Mouse (Mus musculus) small intestine, adult 2 months (tissue): Measurements from ENCODE around the gene 5730409E04Rik. TPM values are rescaled to one million over a fixed set of nuclear protein-coding genes. Genes with fewer than 3 reads are reported as not detected.

Experiments
- H3K27ac ChIP-seq: fragments of 200-500 bp; 2 replicates; pipeline ENCODE4 v1.5.1; 2012; ENCODE audit warnings: low read depth, low read length, control low read depth, inconsistent platforms; ENCODE audit not compliant: insufficient read depth
- H3K27me3 ChIP-seq: fragments of 200-500 bp; 2 replicates; pipeline ENCODE4 v1.6.1; 2012; ENCODE audit warnings: mild to moderate bottlenecking, moderate library complexity, low read length, inconsistent platforms; ENCODE audit not compliant: control insufficient read depth, insufficient read depth
- H3K36me3 ChIP-seq: fragments of 200-500 bp; 2 replicates; pipeline ENCODE4 v1.6.1; 2012; ENCODE audit warnings: mild to moderate bottlenecking, low read length, control low read depth, inconsistent platforms; ENCODE audit not compliant: control insufficient read depth, insufficient read depth
- H3K4me1 ChIP-seq: fragments of 200-500 bp; 2 replicates; pipeline ENCODE4 v1.6.1; 2012; ENCODE audit warnings: low read length, inconsistent platforms, mixed read lengths; ENCODE audit not compliant: control insufficient read depth, insufficient read depth, insufficient read length
- H3K4me3 ChIP-seq: fragments of 200-500 bp; 2 replicates; pipeline ENCODE4 v1.5.1; 2012; ENCODE audit warnings: low read depth, mild to moderate bottlenecking, control low read depth, inconsistent platforms, low read length, moderate library complexity
- CTCF ChIP-seq: fragments of 200-500 bp; IDR thresholded peaks from 2 replicates; pipeline ENCODE4 v1.5.1; 2012; ENCODE audit warnings: low read depth, mild to moderate bottlenecking, control low read depth, inconsistent platforms, low read length, moderate library complexity, mixed read lengths; ENCODE audit not compliant: insufficient replicate concordance, insufficient read length; ENCODE audit errors: extremely low read depth
- POLR2A ChIP-seq: fragments of 200-500 bp; IDR thresholded peaks from 2 replicates; pipeline ENCODE4 v1.6.1; 2012; ENCODE audit warnings: low read depth, mild to moderate bottlenecking, control low read depth, inconsistent platforms, low read length, moderate library complexity
- WGBS: fragments of 180-500 bp; shearing (Covaris S2); methylation state at CpG from one replicate; pipeline ENCODE4 v1.1.7; 2018; 5-methylcytosine and 5-hydroxymethylcytosine counted together
- polyA plus RNA-seq: library from polyadenylated mRNA; depleted of rRNA; stranded (reverse); fragments of >200 nt; gene quantifications from 2 replicates; pipeline ENCODE4 v1.2.3, GENCODE M21; 2012; rRNA removed

5730409E04Rik gene
- 3.2 and 4.3 TPM in 2 replicates for polyA plus RNA-seq

GRCm38 (mm10) chr4:126609606-126610181, at the start of gene 5730409E04Rik:
Gene 5730409E04Rik (plus strand): TSS chr4:126609818.
- H3K4me3 ChIP-seq: peak within 1 kb of the TSS; percentile 97
- no peak within 1 kb of the TSS for H3K27ac ChIP-seq
- H3K36me3 ChIP-seq: no peaks in the 10 kb centered on the region
- H3K4me1 ChIP-seq: peaks cover 17% of the 10 kb centered on the region
- H3K27me3 ChIP-seq: 0 out of 2 replicates have a peak, but pooled peaks cover 2% of the 10 kb centered on the region
- TF ChIP-seq CTCF: no peak
- peak; percentile 48; the same call in 1 of the 2 replicates for TF ChIP-seq POLR2A
- WGBS: 4% methylated on average over 48 of the region's 48 CpGs

DNA sequence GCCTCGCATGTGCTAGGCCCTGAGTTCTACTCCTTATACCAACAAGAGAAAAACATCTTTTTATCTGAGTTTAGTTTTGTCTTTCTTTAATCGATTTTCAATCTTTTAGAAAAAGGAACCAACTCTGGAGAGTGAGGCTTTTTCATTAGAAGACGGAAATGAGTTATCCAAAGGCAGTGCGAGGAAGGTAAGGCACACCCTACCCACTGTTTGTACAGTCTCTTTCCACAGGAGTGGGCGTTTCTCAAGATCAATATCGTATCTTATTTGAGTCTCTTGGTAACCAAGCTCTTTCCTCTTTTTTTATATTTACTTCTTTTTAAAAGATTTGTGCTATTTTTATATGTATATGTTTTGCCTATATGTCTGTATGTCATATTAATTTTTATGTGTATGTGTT, 45.8 kb upstream of the 5730409E04Rik start:
- no peak for TF ChIP-seq POLR2A
- TF ChIP-seq CTCF: no peak
- H3K4me1 ChIP-seq: no peaks in the 10 kb centered on the region
- H3K36me3 ChIP-seq: peaks cover 1% of the 10 kb centered on the region
- 78% methylated on average over 6 of the region's 6 CpGs for WGBS
- no peak overlapping the region for H3K27ac ChIP-seq
- no peak overlapping the region for H3K4me3 ChIP-seq
- no peaks in the 10 kb centered on the region for H3K27me3 ChIP-seq

- no peak for TF ChIP-seq CTCF
- TF ChIP-seq POLR2A: no peak
- H3K4me1 ChIP-seq: no peaks in the 10 kb centered on the region
- H3K4me3 ChIP-seq: no peak overlapping the region
- 94% methylated on average over 4 of the region's 4 CpGs for WGBS
- no peaks in the 10 kb centered on the region; the same call in 1 of the 2 replicates for H3K36me3 ChIP-seq
- no peak overlapping the region for H3K27ac ChIP-seq
- no peaks in the 10 kb centered on the region for H3K27me3 ChIP-seq
These were observed 42.4 kb upstream of the 5730409E04Rik start for GRCm38 (mm10) chr4:126567243-126567642.

DNA sequence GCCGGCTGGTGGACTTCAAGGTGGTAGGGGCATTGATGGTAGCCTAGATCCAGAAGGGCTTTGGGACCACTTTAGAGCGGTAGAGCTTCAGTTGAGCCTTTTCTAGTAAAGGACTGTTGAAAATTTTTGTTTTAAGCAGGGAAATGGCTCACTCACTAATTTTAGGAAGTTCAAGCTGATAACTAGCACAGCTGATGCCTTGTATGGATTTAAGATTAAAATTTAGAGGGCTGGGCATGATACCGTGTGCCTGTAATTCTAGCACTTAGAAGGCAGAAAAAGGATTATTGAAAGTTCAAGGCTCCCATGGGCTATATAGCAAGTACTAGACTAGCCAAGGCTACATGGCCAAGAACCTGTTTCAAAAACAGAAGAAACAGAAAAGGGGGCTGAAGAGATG, 39.8 kb upstream of the 5730409E04Rik start:
- Histone ChIP-seq H3K27me3 (no peaks in the 10 kb centered on the region), H3K4me1 (no peaks in the 10 kb centered on the region), H3K27ac (no peak overlapping the region), H3K4me3 (no peak overlapping the region), H3K36me3 (peaks cover 4% of the 10 kb centered on the region; the same call in 1 of the 2 replicates)
- WGBS: 89% methylated on average over 3 of the region's 3 CpGs
- TF ChIP-seq POLR2A: no peak
- TF ChIP-seq CTCF: no peak

DNA sequence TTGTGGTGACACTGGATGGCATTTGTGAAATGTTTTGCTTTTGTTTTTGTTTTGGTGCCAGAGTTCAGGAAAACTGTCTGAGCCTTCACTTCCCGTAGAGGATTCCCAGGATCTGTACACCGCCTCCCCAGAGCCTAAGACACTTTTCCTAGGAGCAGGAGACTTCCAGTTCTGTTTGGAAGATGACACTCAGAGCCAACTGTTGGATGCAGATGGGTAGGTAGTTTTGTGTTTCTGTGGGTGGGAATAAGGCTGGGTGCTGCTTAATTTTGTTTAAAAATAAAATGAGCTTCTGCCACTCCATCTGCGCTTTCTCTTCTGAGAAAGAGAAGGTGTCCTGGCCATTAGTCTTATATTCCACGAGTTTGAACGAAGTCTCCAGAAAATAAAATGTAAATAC, 33.3 kb upstream of the 5730409E04Rik start:
- H3K27ac ChIP-seq: no peak overlapping the region
- 86% methylated on average over 5 of the region's 5 CpGs for WGBS
- H3K4me3 ChIP-seq: no peak overlapping the region
- no peak for TF ChIP-seq POLR2A
- H3K4me1 ChIP-seq: no peaks in the 10 kb centered on the region
- H3K27me3 ChIP-seq: no peaks in the 10 kb centered on the region
- H3K36me3 ChIP-seq: peaks cover 14% of the 10 kb centered on the region

GRCm38 (mm10) chr4:126577920-126578319, 31.7 kb upstream of the 5730409E04Rik start:
- Histone ChIP-seq H3K4me3 (no peak overlapping the region), H3K36me3 (peaks cover 13% of the 10 kb centered on the region), H3K27me3 (no peaks in the 10 kb centered on the region), H3K4me1 (no peaks in the 10 kb centered on the region), H3K27ac (no peak overlapping the region)
- 81% methylated on average over 3 of the region's 3 CpGs for WGBS
- no peak for TF ChIP-seq CTCF
- no peak for TF ChIP-seq POLR2A

DNA sequence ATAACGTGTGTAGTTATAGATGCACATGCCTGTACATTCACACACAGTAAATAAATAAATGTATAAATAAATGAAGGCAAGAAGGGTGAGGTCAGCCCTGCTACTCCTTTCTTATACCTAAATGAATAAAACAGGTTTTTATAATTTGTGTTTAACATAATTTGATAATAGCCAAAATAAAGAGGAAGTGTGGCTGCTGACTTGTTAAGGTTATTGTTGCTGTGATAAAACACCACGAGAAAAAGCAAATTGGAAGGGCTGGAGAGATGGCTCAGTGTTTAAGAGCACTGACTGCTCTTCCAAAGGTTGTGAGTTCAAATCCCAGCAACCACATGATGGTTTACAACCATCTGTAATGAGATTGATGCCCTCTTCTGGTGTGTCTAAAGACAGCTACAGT, 30.5 kb upstream of the 5730409E04Rik start:
- TF ChIP-seq CTCF: no peak
- Histone ChIP-seq H3K27me3 (no peaks in the 10 kb centered on the region), H3K27ac (no peak overlapping the region), H3K36me3 (peaks cover 12% of the 10 kb centered on the region), H3K4me3 (no peak overlapping the region), H3K4me1 (no peaks in the 10 kb centered on the region)
- 76% methylated on average over 2 of the region's 2 CpGs for WGBS
